ENCODE assay signal across 8 mouse cellular contexts in genomic region chr10:67116251-67116650, GRCm38 (mm10). TPM values are rescaled to one million over a fixed set of nuclear protein-coding genes. Genes with fewer than 3 reads are reported as not detected.
A peak's percentile ranks its signal among the peaks of the same experiment; 100 is the strongest.
DNase-seq lines count a peak whose midpoint lies in the region; ATAC-seq lines count a peak whose summit lies in the region.

No protein-coding gene starts in this region.

- no peak overlapping the region for H3K9ac ChIP-seq in hindbrain, embryonic 14.5 days
- H3K9ac ChIP-seq in stomach, embryonic 15.5 days = no peak overlapping the region

- no peak for ATAC-seq in hindbrain, embryonic 14.5 days (ENCODE audit: low FRiP score)
- no peak for ATAC-seq in stomach, embryonic 15.5 days (ENCODE audit: insufficient read depth, low FRiP score, low read depth)

- no peak overlapping the region for H3K4me2 ChIP-seq in hindbrain, embryonic 14.5 days (replicated peaks)
- H3K4me2 ChIP-seq in stomach, embryonic 15.5 days = no peak overlapping the region

- H3K4me3 ChIP-seq in hindbrain, embryonic 14.5 days (replicated peaks; ENCODE audit: low read length) = no peak overlapping the region
- no peak overlapping the region for H3K4me3 ChIP-seq in stomach, embryonic 15.5 days (replicated peaks)

- no peaks in the 10 kb centered on the region for H3K9me3 ChIP-seq in hindbrain, embryonic 14.5 days (ENCODE audit: control insufficient read depth, low read length)
- no peaks in the 10 kb centered on the region for H3K9me3 ChIP-seq in stomach, embryonic 15.5 days

- no peaks in the 10 kb centered on the region for H3K36me3 ChIP-seq in hindbrain, embryonic 14.5 days (replicated peaks; ENCODE audit: control insufficient read depth, insufficient read depth)
- no peaks in the 10 kb centered on the region for H3K36me3 ChIP-seq in stomach, embryonic 15.5 days

- intact Hi-C loops in gastrocnemius, postnatal 36 days (cut with DNase I) = no loop called here

- peaks cover 24% of the 10 kb centered on the region for H3K4me1 ChIP-seq in hindbrain, embryonic 14.5 days (replicated peaks; ENCODE audit: control insufficient read depth, insufficient read depth, low read length)
- peaks cover 35% of the 10 kb centered on the region for H3K4me1 ChIP-seq in stomach, embryonic 15.5 days

- peak; percentile 51 for DNase-seq in gastrocnemius, adult 18-20 months (ENCODE audit: low spot score)
- DNase-seq in gastrocnemius, postnatal 36 days = no peak
- DNase-seq in ovary, adult 18-20 months (ENCODE audit: low spot score) = peak; percentile 54
- no peak for DNase-seq in ovary, postnatal 10 days (ENCODE audit: low spot score)
- no peak for DNase-seq in hindbrain, embryonic 14.5 days (ENCODE audit: low spot score)
- DNase-seq in lung, postnatal 4 days = no peak
- DNase-seq in natural killer cell, adult 2 months (ENCODE audit: low spot score in 2 of 2) = no peak

- 39% methylated on average over 8 of the region's 8 CpGs for WGBS in hindbrain, embryonic 14.5 days
- WGBS in stomach, embryonic 15.5 days = 69% methylated on average over 8 of the region's 8 CpGs

- H3K27me3 ChIP-seq in hindbrain, embryonic 14.5 days (ENCODE audit: control insufficient read depth, insufficient read depth, low read length) = no peaks in the 10 kb centered on the region
- no peaks in the 10 kb centered on the region for H3K27me3 ChIP-seq in stomach, embryonic 15.5 days (replicated peaks)

- H3K27ac ChIP-seq in hindbrain, embryonic 14.5 days = peak overlapping the region; percentile 44
- 0 out of 2 replicates have a peak overlapping the region, but pooled peaks have one; percentile 80 for H3K27ac ChIP-seq in stomach, embryonic 15.5 days

RNA-seq across cellular contexts. Expression of gene Reep3, which starts 19.5 kb away (rescaled TPM):
- 10 to 100 TPM; 10.0 to 11.1 TPM for total RNA-seq in gastrocnemius, adult 18-20 months (2021)
- total RNA-seq in gastrocnemius, postnatal 36 days (2021) = 10 to 100 TPM; 10.0 to 10.2 TPM
- 32.4 and 32.8 TPM in 2 replicates for polyA plus RNA-seq in hindbrain, embryonic 14.5 days (2014; fragmentation: Nextera tagmentation; extraction: Ambion mirVana)
- polyA plus RNA-seq in stomach, embryonic 15.5 days (2015; fragmentation: Nextera tagmentation; extraction: Ambion mirVana) = 44.3 and 47.6 TPM in 2 replicates

RNA-seq across cellular contexts. Expression of gene Jmjd1c, which starts 20.3 kb away (rescaled TPM):
- 10 to 100 TPM; 23.5 to 25.4 TPM for total RNA-seq in gastrocnemius, adult 18-20 months (2021)
- 10 to 100 TPM; 20.2 to 21.5 TPM for total RNA-seq in gastrocnemius, postnatal 36 days (2021)
- polyA plus RNA-seq in hindbrain, embryonic 14.5 days (2014; fragmentation: Nextera tagmentation; extraction: Ambion mirVana) = 41.7 and 59.5 TPM in 2 replicates
- polyA plus RNA-seq in stomach, embryonic 15.5 days (2015; fragmentation: Nextera tagmentation; extraction: Ambion mirVana) = 39.6 and 40.3 TPM in 2 replicates

Comparison
In these comparisons a context has a peak if more than half of its experiments do, and no peak if none do; other contexts are left out.
1. DNase-seq: peak in gastrocnemius, adult 18-20 months (single experiment) and ovary, adult 18-20 months (single experiment); none in gastrocnemius, postnatal 36 days (0 of 2), ovary, postnatal 10 days (single experiment), hindbrain, embryonic 14.5 days (single experiment), lung, postnatal 4 days (0 of 2) and natural killer cell, adult 2 months (0 of 2).